Mouse (Mus musculus): ENCODE results near the gene Olfr553. TPM values are rescaled to one million over a fixed set of nuclear protein-coding genes. Genes with fewer than 3 reads are reported as not detected.

The Olfr553 gene
- total RNA-seq, 2 experiments from 2014 or later: not detected

Other genes starting within 250 kb of the Olfr553 start
- gene Rrm1, start 176.5 kb downstream of the Olfr553 start, total RNA-seq (2014; fragmentation: Nextera tagmentation): 270 and 301 TPM in 2 replicates
- 1,022 TPM in 2 replicates for gene Rrm1, start 176.5 kb downstream of the Olfr553 start, total RNA-seq (2017)
- not detected in 2 replicates for gene Olfr543, start 136.5 kb downstream of the Olfr553 start, total RNA-seq (2014; fragmentation: Nextera tagmentation)
- 0.09 TPM in 1 of 2 replicates, not detected in the other for gene Olfr543, start 136.5 kb downstream of the Olfr553 start, total RNA-seq (2017)
- gene Olfr544, start 129.9 kb downstream of the Olfr553 start, total RNA-seq (2014; fragmentation: Nextera tagmentation): not detected in 2 replicates
- gene Olfr544, start 129.9 kb downstream of the Olfr553 start, total RNA-seq (2017): 0.05 TPM in 1 of 2 replicates, not detected in the other
- not detected in 2 replicates for gene Olfr545, start 118.6 kb downstream of the Olfr553 start, total RNA-seq (2014; fragmentation: Nextera tagmentation)
- not detected in 2 replicates for gene Olfr545, start 118.6 kb downstream of the Olfr553 start, total RNA-seq (2017)
- gene Olfr547, start 83.5 kb downstream of the Olfr553 start, total RNA-seq (2014; fragmentation: Nextera tagmentation): not detected in 2 replicates
- not detected in 2 replicates for gene Olfr547, start 83.5 kb downstream of the Olfr553 start, total RNA-seq (2017)
- not detected in 2 replicates for gene Olfr548-ps1, start 77.3 kb downstream of the Olfr553 start, total RNA-seq (2014; fragmentation: Nextera tagmentation)
- not detected in 2 replicates for gene Olfr548-ps1, start 77.3 kb downstream of the Olfr553 start, total RNA-seq (2017)
- gene Olfr549, start 68.3 kb downstream of the Olfr553 start, total RNA-seq (2014; fragmentation: Nextera tagmentation): not detected in 2 replicates
- gene Olfr549, start 68.3 kb downstream of the Olfr553 start, total RNA-seq (2017): not detected in 2 replicates
- 10.2 and 20.0 TPM in 2 replicates for gene Trim21, start 52.7 kb downstream of the Olfr553 start, total RNA-seq (2014; fragmentation: Nextera tagmentation)
- gene Trim21, start 52.7 kb downstream of the Olfr553 start, total RNA-seq (2017): 24.0 and 31.5 TPM in 2 replicates
- not detected in 2 replicates for gene Olfr550, start 46.8 kb downstream of the Olfr553 start, total RNA-seq (2014; fragmentation: Nextera tagmentation)
- gene Olfr550, start 46.8 kb downstream of the Olfr553 start, total RNA-seq (2017): 0.04 TPM in 1 of 2 replicates, not detected in the other
- gene Olfr551, start 26.3 kb downstream of the Olfr553 start, total RNA-seq (2014; fragmentation: Nextera tagmentation): not detected in 2 replicates
- gene Olfr551, start 26.3 kb downstream of the Olfr553 start, total RNA-seq (2017): not detected in 2 replicates
- 0.20 TPM in 1 of 2 replicates, not detected in the other for gene Olfr552, start 20.4 kb downstream of the Olfr553 start, total RNA-seq (2014; fragmentation: Nextera tagmentation)
- gene Olfr552, start 20.4 kb downstream of the Olfr553 start, total RNA-seq (2017): not detected in 2 replicates
- not detected in 2 replicates for gene Olfr554, start 20.2 kb upstream of the Olfr553 start, total RNA-seq (2014; fragmentation: Nextera tagmentation)
- gene Olfr554, start 20.2 kb upstream of the Olfr553 start, total RNA-seq (2017): not detected in 2 replicates
- gene Olfr555, start 40.6 kb upstream of the Olfr553 start, total RNA-seq (2014; fragmentation: Nextera tagmentation): not detected in 2 replicates
- gene Olfr555, start 40.6 kb upstream of the Olfr553 start, total RNA-seq (2017): not detected in 2 replicates
- not detected in 2 replicates for gene Olfr556, start 46.7 kb upstream of the Olfr553 start, total RNA-seq (2014; fragmentation: Nextera tagmentation)
- gene Olfr556, start 46.7 kb upstream of the Olfr553 start, total RNA-seq (2017): not detected in 2 replicates
- gene Trim68, start 69.1 kb upstream of the Olfr553 start, total RNA-seq (2014; fragmentation: Nextera tagmentation): 6.7 and 8.4 TPM in 2 replicates
- gene Trim68, start 69.1 kb upstream of the Olfr553 start, total RNA-seq (2017): 1.8 and 6.0 TPM in 2 replicates
- gene Olfr557, start 77.7 kb upstream of the Olfr553 start, total RNA-seq (2014; fragmentation: Nextera tagmentation): not detected in 2 replicates
- gene Olfr557, start 77.7 kb upstream of the Olfr553 start, total RNA-seq (2017): not detected in 2 replicates
- not detected in 2 replicates for gene Olfr558, start 84.0 kb upstream of the Olfr553 start, total RNA-seq (2014; fragmentation: Nextera tagmentation)
- not detected in 2 replicates for gene Olfr558, start 84.0 kb upstream of the Olfr553 start, total RNA-seq (2017)
- gene Olfr33, start 100.9 kb upstream of the Olfr553 start, total RNA-seq (2014; fragmentation: Nextera tagmentation): not detected in 2 replicates
- gene Olfr33, start 100.9 kb upstream of the Olfr553 start, total RNA-seq (2017): not detected in 2 replicates
- not detected in 2 replicates for gene Olfr559, start 109.3 kb upstream of the Olfr553 start, total RNA-seq (2014; fragmentation: Nextera tagmentation)
- gene Olfr559, start 109.3 kb upstream of the Olfr553 start, total RNA-seq (2017): not detected in 2 replicates
- gene Olfr560, start 141.1 kb upstream of the Olfr553 start, total RNA-seq (2014; fragmentation: Nextera tagmentation): not detected in 2 replicates
- not detected in 2 replicates for gene Olfr560, start 141.1 kb upstream of the Olfr553 start, total RNA-seq (2017)
- not detected in 2 replicates for gene Olfr78, start 141.3 kb upstream of the Olfr553 start, total RNA-seq (2014; fragmentation: Nextera tagmentation)
- gene Olfr78, start 141.3 kb upstream of the Olfr553 start, total RNA-seq (2017): not detected in 2 replicates
- not detected in 2 replicates for gene Olfr561, start 153.0 kb upstream of the Olfr553 start, total RNA-seq (2014; fragmentation: Nextera tagmentation)
- gene Olfr561, start 153.0 kb upstream of the Olfr553 start, total RNA-seq (2017): not detected in 2 replicates
- not detected in 2 replicates for gene Olfr564, start 185.3 kb upstream of the Olfr553 start, total RNA-seq (2014; fragmentation: Nextera tagmentation)
- gene Olfr564, start 185.3 kb upstream of the Olfr553 start, total RNA-seq (2017): not detected in 2 replicates
- not detected in 2 replicates for gene Olfr566, start 240.5 kb upstream of the Olfr553 start, total RNA-seq (2014; fragmentation: Nextera tagmentation)
- gene Olfr566, start 240.5 kb upstream of the Olfr553 start, total RNA-seq (2017): not detected in 2 replicates

Data from megakaryocyte-erythroid progenitor cell, adult 5-6 weeks (primary cell).